Mouse (Mus musculus) liver, embryonic 11.5 days (tissue): Measurements from ENCODE around the gene Gab3. TPM values are rescaled to one million over a fixed set of nuclear protein-coding genes. Genes with fewer than 3 reads are reported as not detected.

ENCODE experiments used
- ATAC-seq: fragments of 200-750 bp; cut with Nextera tagmentation; replicated peaks from 2 replicates; pipeline ENCODE4 v1.8.0; 2017; ENCODE audit warnings: moderate number of reproducible peaks, mild to moderate bottlenecking, moderate TSS enrichment, moderate library complexity; ENCODE audit not compliant: low FRiP score
- DNase-seq: peaks from one replicate; pipeline ENCODE4 v3.0.0-alpha.2; 2017; ENCODE audit warnings: low spot score
- H3K27ac ChIP-seq: fragments of 300-500 bp; sonication (generic); 2 replicates; pipeline ENCODE4 v1.5.1; 2014; ENCODE audit warnings: mild to moderate bottlenecking, low read depth, low read length, control low read depth
- H3K27me3 ChIP-seq: fragments of 300-500 bp; sonication (generic); replicated peaks from 2 replicates; pipeline ENCODE4 v1.6.1; 2014; ENCODE audit warnings: low read length, mixed read lengths; ENCODE audit not compliant: control insufficient read depth, insufficient read depth
- H3K36me3 ChIP-seq: fragments of 300-500 bp; sonication (generic); 2 replicates; pipeline ENCODE4 v1.6.1; 2014; ENCODE audit warnings: mild to moderate bottlenecking, low read length, moderate library complexity, mixed read lengths; ENCODE audit not compliant: control insufficient read depth, insufficient read depth
- H3K4me1 ChIP-seq: fragments of 300-500 bp; sonication (generic); replicated peaks from 2 replicates; pipeline ENCODE4 v1.6.1; 2014; ENCODE audit warnings: low read length, mixed read lengths; ENCODE audit not compliant: control insufficient read depth, insufficient read depth
- H3K4me2 ChIP-seq: fragments of 300-500 bp; sonication (generic); 2 replicates; pipeline ENCODE4 v1.6.1; 2014; ENCODE audit warnings: mild to moderate bottlenecking, control low read depth, moderate library complexity
- H3K4me3 ChIP-seq: fragments of 300-500 bp; sonication (generic); 2 replicates; pipeline ENCODE4 v1.5.1; 2014; ENCODE audit warnings: low read depth, low read length, control low read depth
- H3K9ac ChIP-seq: fragments of 300-500 bp; sonication (generic); 2 replicates; pipeline ENCODE4 v1.6.1; 2014; ENCODE audit warnings: low read depth, low read length, control low read depth
- H3K9me3 ChIP-seq: fragments of 300-500 bp; sonication (generic); 2 replicates; pipeline ENCODE4 v1.6.1; 2016; ENCODE audit warnings: low read length, inconsistent platforms, mixed read lengths; ENCODE audit not compliant: control insufficient read depth
- WGBS: fragments of 180-500 bp; shearing (Covaris S2); extraction: QIAGEN DNeasy Blood & Tissue Kit; methylation state at CpG from one replicate; pipeline ENCODE4 v1.1.7; 2014; 5-methylcytosine and 5-hydroxymethylcytosine counted together
- polyA plus RNA-seq: library from polyadenylated mRNA; unstranded; fragments of >200 nt; fragmentation: Nextera tagmentation; extraction: Ambion mirVana; gene quantifications from 2 replicates; pipeline ENCODE4 v1.2.1, GENCODE M21; 2014

Gab3 gene
- 1.1 and 1.3 TPM in 2 replicates for polyA plus RNA-seq

DNA sequence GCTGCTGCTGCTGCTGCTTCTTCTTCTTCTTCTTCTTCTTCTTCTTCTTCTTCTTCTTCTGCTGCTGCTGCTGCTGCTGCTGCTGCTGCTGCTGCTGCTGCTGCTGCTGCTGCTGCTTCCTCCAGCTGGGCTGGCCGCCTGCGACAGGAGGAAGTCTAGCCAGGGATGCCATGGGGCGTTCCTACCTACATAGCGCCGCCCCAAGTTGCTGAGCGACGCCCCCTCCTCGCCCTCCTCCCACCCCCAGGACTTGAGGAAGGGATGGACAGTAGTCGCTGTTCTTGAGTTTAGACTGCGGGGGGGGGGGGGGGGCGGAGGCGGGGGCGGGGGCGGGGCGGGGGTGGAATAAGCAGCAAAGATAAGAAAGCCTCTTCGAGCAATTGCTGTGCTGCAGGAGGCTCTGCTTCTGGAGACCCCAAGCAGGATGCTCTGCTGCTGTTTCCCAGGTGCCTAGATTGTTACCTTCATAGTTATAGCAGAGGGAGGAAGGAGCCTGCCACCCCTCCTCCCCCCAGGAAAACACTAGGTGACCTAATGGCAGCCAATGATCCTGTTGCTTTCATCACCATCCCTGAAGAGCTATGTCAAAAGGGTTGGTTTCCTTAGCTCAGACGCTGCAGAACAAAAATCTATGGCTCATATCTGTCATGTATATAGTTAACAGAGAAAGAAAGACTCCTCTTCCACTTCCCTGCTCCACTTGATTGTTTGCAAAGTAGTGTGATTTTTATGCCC lies at the start of gene Gab3:
Gene Gab3 (minus strand): TSS at position 685 of the 735 bp plus-strand sequence.
- no peaks in the 10 kb centered on the region for H3K27me3 ChIP-seq

DNA sequence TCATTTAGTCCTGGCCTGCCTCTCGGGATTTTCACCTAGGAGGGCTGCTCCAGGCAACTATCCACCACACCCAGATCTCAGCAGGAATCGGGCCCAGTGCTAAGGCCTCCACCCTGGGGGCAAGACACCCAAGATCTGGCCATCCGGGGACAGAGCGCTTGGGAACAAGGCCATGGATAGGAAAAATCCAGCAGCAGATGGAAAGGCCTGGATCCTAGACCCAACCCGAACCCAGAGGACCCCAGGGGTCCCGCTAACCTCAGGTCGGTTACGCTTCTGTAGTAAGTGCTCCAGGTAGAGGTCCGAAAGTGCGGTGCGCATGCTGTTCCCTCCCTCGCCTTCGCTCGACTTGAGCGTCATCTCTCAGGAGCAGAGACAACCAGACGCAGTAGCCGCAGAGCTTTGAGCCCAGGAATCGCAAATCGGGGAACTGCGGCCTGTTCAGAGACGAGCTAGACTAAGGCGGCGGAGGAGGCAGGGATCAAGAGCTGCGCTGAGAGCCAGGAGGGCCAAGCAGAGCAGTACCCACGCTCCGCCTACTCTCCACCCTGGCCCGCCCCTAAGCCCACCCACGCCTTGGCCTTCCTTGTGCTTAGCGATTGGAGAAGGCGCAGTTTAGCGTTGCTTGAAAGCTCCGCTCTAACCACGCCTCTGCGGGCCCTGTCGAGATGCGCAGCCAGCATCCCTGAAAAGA lies 45.4 kb upstream of the Gab3 start, which contains the start of gene Mpp1:
Gene Mpp1 (minus strand): TSS at position 550 of the 694 bp plus-strand sequence.
- Histone ChIP-seq H3K4me3 (peak within 1 kb of the TSS; percentile 58), H3K4me2 (peak within 1 kb of the TSS; percentile 63), H3K9me3 (no peaks in the 10 kb centered on the region), H3K27me3 (no peaks in the 10 kb centered on the region), H3K27ac (no peak within 1 kb of the TSS; the same call in 1 of the 2 replicates), H3K9ac (peak within 1 kb of the TSS; percentile 73), H3K36me3 (no peaks in the 10 kb centered on the region), H3K4me1 (no peaks in the 10 kb centered on the region)
- DNase-seq (peak; percentile 67), ATAC-seq (peak; percentile 95)
- 13% methylated on average over 35 of the region's 36 CpGs for WGBS

More for the DNA sequence above, at the start of gene Gab3:
- no peaks in the 10 kb centered on the region for H3K4me1 ChIP-seq
- H3K36me3 ChIP-seq = no peaks in the 10 kb centered on the region
- DNase-seq (peak; percentile 54), ATAC-seq (peak; percentile 92)
- WGBS = 10% methylated on average over 10 of the region's 17 CpGs
- H3K27ac ChIP-seq = no peak within 1 kb of the TSS
- H3K4me3 ChIP-seq = peak within 1 kb of the TSS; percentile 57
- H3K9ac ChIP-seq = peak within 1 kb of the TSS; percentile 61
- H3K9me3 ChIP-seq = no peaks in the 10 kb centered on the region
- peak within 1 kb of the TSS; percentile 68 for H3K4me2 ChIP-seq

DNA sequence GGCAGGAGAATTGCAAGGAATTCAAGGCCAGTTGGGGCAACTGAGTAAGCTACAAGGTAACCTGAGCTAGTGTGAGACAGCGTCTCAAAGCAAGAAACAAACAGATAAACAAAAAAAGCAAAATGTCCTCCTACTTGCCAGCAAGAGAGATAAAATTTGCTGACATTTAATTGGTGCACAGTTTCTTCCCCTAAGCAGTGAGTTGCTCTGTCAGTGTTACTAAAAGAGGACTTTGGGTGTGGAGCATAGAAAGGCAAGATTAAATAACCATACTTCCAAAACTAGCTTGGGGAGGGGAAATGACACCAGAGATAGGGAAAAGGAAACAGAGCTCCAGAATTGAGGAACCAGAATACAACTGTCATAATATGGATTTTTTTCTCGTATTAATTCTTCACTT lies 44.2 kb upstream of the Gab3 start:
- WGBS = 43% methylated on average over 2 of the region's 2 CpGs
- Histone ChIP-seq H3K27me3 (no peaks in the 10 kb centered on the region), H3K4me2 (peak overlapping the region; percentile 63), H3K9ac (no peak overlapping the region), H3K4me1 (no peaks in the 10 kb centered on the region), H3K9me3 (no peaks in the 10 kb centered on the region), H3K36me3 (no peaks in the 10 kb centered on the region), H3K27ac (peak overlapping the region; percentile 8; the same call in 1 of the 2 replicates), H3K4me3 (no peak overlapping the region; the same call in 1 of the 2 replicates)
- DNase-seq = no peak
- ATAC-seq = peak; percentile 25; the same call in 1 of the 2 replicates

DNA sequence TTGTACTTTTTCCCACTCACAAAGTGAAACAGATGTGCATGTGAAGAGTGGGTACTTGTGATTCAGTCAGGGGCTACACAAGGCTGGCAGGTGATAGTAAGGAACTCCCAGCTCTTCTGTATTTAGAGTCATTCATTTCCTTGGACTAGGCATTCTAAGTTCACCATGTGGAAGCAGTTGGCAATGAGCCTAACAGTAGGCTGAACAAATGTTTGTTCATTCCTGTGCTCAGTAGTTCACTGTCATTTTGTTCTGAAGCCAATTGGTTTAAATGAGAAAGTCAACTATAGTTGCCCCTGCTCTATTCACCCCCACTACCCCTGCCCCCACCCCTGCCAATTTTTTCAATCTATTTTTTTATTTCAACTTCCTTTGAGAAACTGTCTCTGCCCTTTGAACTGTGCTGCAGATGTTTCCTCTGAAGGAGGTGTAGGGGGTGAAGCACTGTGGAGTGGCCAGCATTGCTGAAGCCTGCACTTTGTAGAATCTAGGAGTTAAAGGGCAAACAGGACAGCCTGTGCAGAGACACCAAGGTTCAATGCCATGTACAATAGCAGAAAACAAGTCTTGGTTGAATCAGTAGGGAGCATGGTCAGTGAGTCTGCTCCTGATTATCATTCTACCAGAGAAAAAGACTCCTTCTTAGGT lies 43.2 kb upstream of the Gab3 start:
- H3K4me1 ChIP-seq = no peaks in the 10 kb centered on the region
- H3K36me3 ChIP-seq = no peaks in the 10 kb centered on the region
- DNase-seq (no peak), ATAC-seq (no peak)
- H3K9ac ChIP-seq = no peak overlapping the region
- no peak overlapping the region for H3K4me3 ChIP-seq
- H3K27me3 ChIP-seq = no peaks in the 10 kb centered on the region
- H3K4me2 ChIP-seq = peak overlapping the region; percentile 51
- no peaks in the 10 kb centered on the region for H3K9me3 ChIP-seq
- 0 out of 2 replicates have a peak overlapping the region, but pooled peaks have one; percentile 4 for H3K27ac ChIP-seq

DNA sequence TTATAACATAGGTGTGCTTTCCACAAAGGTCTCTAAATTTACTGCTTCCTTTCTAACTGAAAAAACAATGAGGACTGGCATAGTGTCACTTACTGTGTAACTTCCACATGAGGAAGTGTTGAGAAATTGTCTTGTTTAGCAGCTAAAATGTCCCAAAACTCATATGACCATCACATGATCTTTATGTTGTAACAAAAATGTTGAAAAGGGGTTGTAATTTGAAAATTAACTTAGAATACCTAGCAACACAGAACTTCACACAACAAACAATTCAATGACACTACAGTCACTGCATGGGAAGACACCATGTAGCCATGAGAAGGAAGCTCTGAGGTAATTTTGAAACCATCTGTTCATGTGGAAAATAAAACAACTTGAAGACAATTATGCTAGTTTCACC lies 41.6 kb upstream of the Gab3 start:
- H3K4me3 ChIP-seq = no peak overlapping the region
- H3K27ac ChIP-seq = no peak overlapping the region
- no peak overlapping the region for H3K9ac ChIP-seq
- H3K9me3 ChIP-seq = no peaks in the 10 kb centered on the region
- H3K27me3 ChIP-seq = no peaks in the 10 kb centered on the region
- no peaks in the 10 kb centered on the region for H3K4me1 ChIP-seq
- ATAC-seq (no peak), DNase-seq (no peak)
- no peaks in the 10 kb centered on the region for H3K36me3 ChIP-seq
- H3K4me2 ChIP-seq = no peak overlapping the region

DNA sequence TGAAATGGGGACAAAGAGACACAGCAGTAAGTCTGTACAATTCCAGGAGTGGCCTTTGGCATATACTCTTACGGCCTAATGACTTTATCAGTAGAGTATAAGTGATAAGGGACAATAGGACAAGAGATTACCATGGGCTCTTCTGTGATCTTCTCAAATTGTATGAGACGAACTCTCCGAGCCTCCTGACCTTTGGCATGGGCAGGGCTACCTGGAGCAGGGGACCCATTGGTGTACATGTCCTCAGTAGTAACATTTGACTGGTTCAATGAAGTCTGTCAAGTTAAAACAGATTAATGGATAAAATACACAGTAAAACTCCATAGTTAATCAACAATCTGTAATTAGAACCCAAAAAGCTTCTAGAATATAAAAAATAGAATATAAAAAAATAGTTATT lies 40.3 kb upstream of the Gab3 start:
- WGBS = 66% methylated on average over 3 of the region's 3 CpGs

DNA sequence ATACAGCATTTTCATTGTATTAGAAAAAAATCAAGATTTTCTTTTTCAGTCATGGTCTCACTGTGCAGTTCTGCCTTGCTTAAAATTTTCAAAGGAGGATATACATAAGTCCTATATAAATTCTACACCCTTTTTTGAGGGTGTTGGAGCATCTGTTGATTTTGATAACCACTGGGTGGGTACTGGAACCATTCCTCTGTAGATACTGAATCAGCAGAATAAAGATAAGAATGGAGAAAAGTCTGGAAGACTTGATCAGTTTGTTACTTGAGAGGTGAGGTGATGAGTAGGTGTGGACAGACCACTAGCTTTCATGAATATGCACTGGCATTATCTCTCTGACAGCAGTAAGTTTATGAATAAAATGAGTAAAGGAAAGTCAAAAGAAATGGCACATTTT lies 30.3 kb upstream of the Gab3 start:
- H3K36me3 ChIP-seq = no peaks in the 10 kb centered on the region
- no peak overlapping the region for H3K9ac ChIP-seq
- no peak overlapping the region for H3K4me2 ChIP-seq
- H3K4me1 ChIP-seq = no peaks in the 10 kb centered on the region
- ATAC-seq (peak; percentile 94), DNase-seq (no peak)
- H3K27ac ChIP-seq = no peak overlapping the region; the same call in 1 of the 2 replicates
- H3K9me3 ChIP-seq = no peaks in the 10 kb centered on the region
- no peaks in the 10 kb centered on the region for H3K27me3 ChIP-seq
- no peak overlapping the region for H3K4me3 ChIP-seq

More for the DNA sequence above, 40.3 kb upstream of the Gab3 start:
- no peak overlapping the region for H3K9ac ChIP-seq
- no peaks in the 10 kb centered on the region for H3K36me3 ChIP-seq
- no peaks in the 10 kb centered on the region for H3K9me3 ChIP-seq
- H3K4me3 ChIP-seq = no peak overlapping the region
- H3K4me2 ChIP-seq = no peak overlapping the region
- no peak overlapping the region for H3K27ac ChIP-seq
- H3K27me3 ChIP-seq = no peaks in the 10 kb centered on the region
- DNase-seq (no peak), ATAC-seq (no peak)
- H3K4me1 ChIP-seq = no peaks in the 10 kb centered on the region

DNA sequence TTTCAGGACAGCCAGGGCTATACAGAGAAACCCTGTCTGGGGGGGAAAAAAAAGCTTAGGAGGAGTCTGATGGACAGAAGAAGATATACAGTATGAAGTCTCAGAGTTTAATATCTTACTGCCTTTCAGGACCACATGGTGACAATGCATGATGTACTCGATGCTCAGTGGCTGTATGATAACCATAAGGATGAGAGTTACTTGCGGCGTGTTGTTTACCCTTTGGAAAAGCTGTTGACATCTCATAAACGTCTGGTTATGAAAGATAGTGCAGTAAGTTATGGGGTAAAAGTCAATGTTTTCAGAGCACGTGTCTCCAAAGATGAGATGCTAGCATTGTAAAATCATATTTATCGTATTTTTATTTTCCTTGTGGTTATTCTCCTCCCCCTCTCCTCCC lies 17.0 kb upstream of the Gab3 start:
- DNase-seq = no peak
- H3K27me3 ChIP-seq = no peaks in the 10 kb centered on the region
- no peak overlapping the region for H3K4me3 ChIP-seq
- H3K9ac ChIP-seq = no peak overlapping the region
- no peak for ATAC-seq
- no peak overlapping the region for H3K4me2 ChIP-seq
- H3K9me3 ChIP-seq = no peaks in the 10 kb centered on the region
- H3K4me1 ChIP-seq = no peaks in the 10 kb centered on the region
- H3K27ac ChIP-seq = no peak overlapping the region
- peaks cover 22% of the 10 kb centered on the region; the same call in 1 of the 2 replicates for H3K36me3 ChIP-seq
- 80% methylated on average over 6 of the region's 6 CpGs for WGBS
